In the genomic region with DNA sequence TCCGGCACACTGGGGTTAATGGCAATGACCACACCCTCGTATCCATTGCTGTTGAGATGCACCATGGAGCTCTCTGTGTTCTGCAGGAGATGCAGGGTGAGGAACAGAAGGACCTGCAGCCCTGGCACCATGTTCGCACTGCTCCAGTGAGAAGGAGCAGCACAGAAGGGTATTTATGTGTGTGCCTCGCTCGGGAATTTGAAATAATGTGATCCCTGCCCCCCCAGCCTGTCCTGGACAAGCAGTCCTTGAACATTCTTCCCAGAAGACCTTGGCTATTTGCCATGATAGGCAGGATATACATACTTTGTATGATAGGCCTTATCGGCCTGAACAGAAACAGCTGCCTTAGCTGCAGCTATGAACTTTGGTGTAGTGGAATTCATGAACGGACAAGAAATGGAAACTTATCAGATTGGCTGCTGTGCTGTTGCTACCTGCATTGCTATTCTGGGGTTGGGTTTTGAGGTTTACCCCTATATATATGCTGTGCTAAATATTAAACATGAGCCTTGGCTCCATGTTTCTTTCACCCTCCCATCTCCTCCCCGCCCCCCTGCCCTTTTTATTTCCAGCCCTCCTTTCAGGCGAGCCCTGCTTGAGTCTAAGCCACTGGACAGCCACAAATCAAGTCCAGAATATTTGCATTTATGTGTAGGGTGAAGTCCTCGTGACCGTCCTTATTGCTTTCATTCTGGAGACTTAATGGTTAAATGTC, we compare ENCODE assay signal across 11 mouse cellular contexts. TPM values are rescaled to one million over a fixed set of nuclear protein-coding genes. Genes with fewer than 3 reads are reported as not detected.
A peak's percentile ranks its signal among the peaks of the same experiment; 100 is the strongest.
DNase-seq lines count a peak whose midpoint lies in the region; ATAC-seq and TF ChIP-seq lines count a peak whose summit lies in the region.
"Had no signal": no experiment of that assay in that cellular context is flagged by ENCODE, and none has a peak within 500 bp of the region (broad histone marks: within the 10 kb centered on the region; RNA-seq: fewer than 3 reads in every experiment).

A gene (minus strand): TSS at position 386 of the 718 bp plus-strand sequence.

- ATAC-seq in kidney, postnatal 0 days (replicated peaks; ENCODE audit: low FRiP score, low read depth), result peak; percentile 59; the same call in 1 of the 2 replicates
- no peak for ATAC-seq in midbrain, embryonic 15.5 days (replicated peaks)

- no peak for TF ChIP-seq POLR2A in kidney, adult 2 months (IDR thresholded peaks at IDR 0.05; ENCODE audit: low read depth, low read length)
- TF ChIP-seq POLR2A in myocyte (IDR thresholded peaks at IDR 0.05; ENCODE audit: insufficient read length, low read depth), result no peak

- peak; percentile 19 for DNase-seq in kidney, adult 2 months
- no peak for DNase-seq in kidney, adult 18-20 months
- DNase-seq in c-Kit-positive CD71-positive TER-119-positive erythroid progenitor cells, embryonic 14.5 days (ENCODE audit: low spot score), result peak; percentile 42
- DNase-seq in kidney, postnatal 0 days (ENCODE audit: low spot score), result peak; percentile 84
- no peak for DNase-seq in thymus, postnatal 14 days
- DNase-seq in cerebellum, postnatal 25 days, result no peak
- DNase-seq: cerebellum, adult 8-10 months; gastrocnemius, postnatal 25 days had no signal

- no peak within 1 kb of the TSS for H3ac ChIP-seq in myocyte (ENCODE audit: control insufficient read depth, insufficient read length)

- no peaks in the 10 kb centered on the region for H3K27me3 ChIP-seq in kidney, adult 2 months (replicated peaks; ENCODE audit: control insufficient read depth, insufficient read depth, low read length)
- no peaks in the 10 kb centered on the region for H3K27me3 ChIP-seq in kidney, postnatal 0 days (ENCODE audit: insufficient read depth, low read length)
- no peaks in the 10 kb centered on the region for H3K27me3 ChIP-seq in myocyte (ENCODE audit: control insufficient read depth, insufficient read depth, insufficient read length)
- H3K27me3 ChIP-seq in midbrain, embryonic 15.5 days (replicated peaks), result no peaks in the 10 kb centered on the region
- H3K27me3 ChIP-seq: limb, embryonic 13.5 days had no signal

- H3K27ac ChIP-seq in kidney, adult 2 months (ENCODE audit: insufficient read depth, low read depth, low read length), result no peak within 1 kb of the TSS
- peak within 1 kb of the TSS; percentile 71 for H3K27ac ChIP-seq in kidney, postnatal 0 days
- H3K27ac ChIP-seq in midbrain, embryonic 15.5 days, result no peak within 1 kb of the TSS
- H3K27ac ChIP-seq: limb, embryonic 13.5 days had no signal

- H3K4me2 ChIP-seq in kidney, postnatal 0 days (ENCODE audit: low read length), result peak within 1 kb of the TSS; percentile 37
- peak within 1 kb of the TSS; percentile 35 for H3K4me2 ChIP-seq in myocyte (ENCODE audit: low read depth)
- no peak within 1 kb of the TSS for H3K4me2 ChIP-seq in midbrain, embryonic 15.5 days
- H3K4me2 ChIP-seq: limb, embryonic 13.5 days had no signal

- no peak within 1 kb of the TSS for H3K9ac ChIP-seq in kidney, postnatal 0 days (ENCODE audit: low read depth, low read length)
- H3K9ac ChIP-seq in midbrain, embryonic 15.5 days, result no peak within 1 kb of the TSS
- H3K9ac ChIP-seq: limb, embryonic 13.5 days had no signal

- no peaks in the 10 kb centered on the region for H3K4me1 ChIP-seq in kidney, adult 2 months (ENCODE audit: control insufficient read depth, insufficient read depth, low read length)
- no peaks in the 10 kb centered on the region; the same call in 1 of the 2 replicates for H3K4me1 ChIP-seq in kidney, postnatal 0 days (replicated peaks; ENCODE audit: insufficient read depth, low read length)
- no peaks in the 10 kb centered on the region for H3K4me1 ChIP-seq in midbrain, embryonic 15.5 days

- H3K36me3 ChIP-seq in kidney, adult 2 months (ENCODE audit: control insufficient read depth, insufficient read depth, low read length), result no peaks in the 10 kb centered on the region
- H3K36me3 ChIP-seq in kidney, postnatal 0 days (ENCODE audit: insufficient read depth, low read length), result no peaks in the 10 kb centered on the region
- H3K36me3 ChIP-seq in myocyte (ENCODE audit: control insufficient read depth, insufficient read depth), result no peaks in the 10 kb centered on the region
- no peaks in the 10 kb centered on the region for H3K36me3 ChIP-seq in midbrain, embryonic 15.5 days (replicated peaks)
- H3K36me3 ChIP-seq: limb, embryonic 13.5 days had no signal

- no peaks in the 10 kb centered on the region for H3K9me3 ChIP-seq in kidney, postnatal 0 days (replicated peaks; ENCODE audit: low read length)
- H3K9me3 ChIP-seq in midbrain, embryonic 15.5 days, result no peaks in the 10 kb centered on the region
- H3K9me3 ChIP-seq: limb, embryonic 13.5 days had no signal

- WGBS in kidney, adult 2 months, result 52% methylated on average over 11 of the region's 11 CpGs
- WGBS in kidney, postnatal 0 days, result 35% methylated on average over 10 of the region's 11 CpGs
- WGBS in midbrain, embryonic 15.5 days, result 80% methylated on average over 10 of the region's 11 CpGs

- no peak for TF ChIP-seq CTCF in kidney, adult 2 months (conservative IDR thresholded peaks at IDR 0.05; ENCODE audit: insufficient read depth, insufficient read length, low read depth, low read length)
- no peak for TF ChIP-seq CTCF in kidney, postnatal 0 days (IDR thresholded peaks at IDR 0.05; ENCODE audit: low read depth)

- no peaks in the 10 kb centered on the region for H3K79me2 ChIP-seq in myocyte (ENCODE audit: control insufficient read depth, insufficient read depth)

- H3K4me3 ChIP-seq in kidney, adult 2 months (ENCODE audit: insufficient read depth, low read depth, low read length), result no peak within 1 kb of the TSS
- H3K4me3 ChIP-seq in kidney, postnatal 0 days (replicated peaks; ENCODE audit: low read depth, low read length), result 0 out of 2 replicates have a peak within 1 kb of the TSS, but pooled peaks have one; percentile 7
- no peak within 1 kb of the TSS for H3K4me3 ChIP-seq in myocyte
- no peak within 1 kb of the TSS for H3K4me3 ChIP-seq in midbrain, embryonic 15.5 days
- H3K4me3 ChIP-seq: limb, embryonic 13.5 days had no signal

TF ChIP-seq in myocyte, 11 proteins besides CTCF, POLR2A, EP300 and RAD21:
- no peak for TF ChIP-seq MYOD1 (IDR thresholded peaks at IDR 0.05; ENCODE audit: control insufficient read depth in 1 of 3, insufficient read length in 2 of 3, low read depth in 2 of 3)
- TF ChIP-seq SRF (IDR thresholded peaks at IDR 0.05; ENCODE audit: control insufficient read depth, insufficient read length, low read depth), result no peak
- no peak for TF ChIP-seq TCF3 (IDR thresholded peaks at IDR 0.05; ENCODE audit: insufficient read length, low read depth)
- no peak for TF ChIP-seq POLR2AphosphoS2 (IDR thresholded peaks at IDR 0.05; ENCODE audit: insufficient read length, low read depth)
- no peak for TF ChIP-seq CEBPB (IDR thresholded peaks at IDR 0.05; ENCODE audit: insufficient read depth, poor library complexity, severe bottlenecking)
- TF ChIP-seq REST (IDR thresholded peaks at IDR 0.05; ENCODE audit: insufficient read depth, insufficient read length), result no peak
- TF ChIP-seq USF1 (IDR thresholded peaks at IDR 0.05; ENCODE audit: low read depth), result no peak
- TF ChIP-seq MYOG (IDR thresholded peaks at IDR 0.05; ENCODE audit: control insufficient read depth in 1 of 3, insufficient read depth in 1 of 3, insufficient read length in 2 of 3, low read depth in 2 of 3), result no peak

RNA-seq across cellular contexts. Expression of the gene that starts here (rescaled TPM):
- 3.0 and 4.3 TPM in 2 replicates for polyA plus RNA-seq in kidney, adult 2 months (2012; rRNA removed)
- polyA plus RNA-seq in kidney, postnatal 0 days (2015; fragmentation: Nextera tagmentation; extraction: Ambion mirVana), result 16.1 and 20.4 TPM in 2 replicates
- polyA plus RNA-seq in myocyte (2012; fragmentation: generic; extraction: Trizol), result not detected
- polyA plus RNA-seq in midbrain, embryonic 15.5 days (2015; fragmentation: Nextera tagmentation; extraction: Ambion mirVana), result 0.50 and 0.65 TPM in 2 replicates

Comparison
In these comparisons a context has a peak if more than half of its experiments do, and no peak if none do; other contexts are left out.
1. DNase-seq: peak in kidney, adult 2 months (single experiment), c-Kit-positive CD71-positive TER-119-positive erythroid progenitor cells, embryonic 14.5 days (single experiment) and kidney, postnatal 0 days (single experiment); none in kidney, adult 18-20 months (single experiment), thymus, postnatal 14 days (single experiment) and cerebellum, postnatal 25 days (0 of 2).